Mouse (Mus musculus): ENCODE results near the gene Chchd5. TPM values are rescaled to one million over a fixed set of nuclear protein-coding genes. Genes with fewer than 3 reads are reported as not detected.

The Chchd5 gene
- polyA plus RNA-seq, 1 experiment from 2014 or later: 24.3 TPM

DNA sequence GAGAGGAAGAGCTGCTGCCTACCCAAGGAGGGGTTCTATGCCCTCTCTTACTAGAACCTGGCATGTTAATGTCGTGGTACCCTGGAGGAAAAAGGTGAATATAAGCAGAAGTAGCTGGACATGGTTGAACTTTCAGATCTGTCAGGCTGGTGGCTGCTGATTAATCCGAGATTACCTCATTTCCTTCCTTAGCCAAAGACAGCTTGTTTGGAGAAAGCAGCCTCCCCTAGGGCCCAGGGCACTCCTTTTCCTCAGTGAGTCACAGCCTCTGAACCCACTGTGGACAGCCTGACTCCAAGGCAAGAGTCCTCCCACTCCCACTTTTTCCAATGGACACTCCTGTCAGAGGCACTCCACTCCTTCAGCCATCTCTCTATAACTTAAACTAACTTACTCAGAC lies 46.1 kb downstream of the Chchd5 start:
- H3K4me1 ChIP-seq (replicated peaks; ENCODE audit: control insufficient read depth, insufficient read depth, low read length): no peaks in the 10 kb centered on the region
- no peaks in the 10 kb centered on the region for H3K36me3 ChIP-seq (replicated peaks; ENCODE audit: control insufficient read depth, insufficient read depth)
- H3K4me3 ChIP-seq (replicated peaks; ENCODE audit: low read length): no peak overlapping the region
- H3K9me3 ChIP-seq (ENCODE audit: control insufficient read depth, low read length): no peaks in the 10 kb centered on the region
- H3K9ac ChIP-seq: no peak overlapping the region
- no peak overlapping the region for H3K4me2 ChIP-seq (replicated peaks)
- WGBS: 78% methylated on average over 2 of the region's 2 CpGs
- ATAC-seq (ENCODE audit: low FRiP score): no peak
- H3K27ac ChIP-seq: no peak overlapping the region
- no peak for DNase-seq (ENCODE audit: low spot score)
- H3K27me3 ChIP-seq (ENCODE audit: control insufficient read depth, insufficient read depth, low read length): no peaks in the 10 kb centered on the region

DNA sequence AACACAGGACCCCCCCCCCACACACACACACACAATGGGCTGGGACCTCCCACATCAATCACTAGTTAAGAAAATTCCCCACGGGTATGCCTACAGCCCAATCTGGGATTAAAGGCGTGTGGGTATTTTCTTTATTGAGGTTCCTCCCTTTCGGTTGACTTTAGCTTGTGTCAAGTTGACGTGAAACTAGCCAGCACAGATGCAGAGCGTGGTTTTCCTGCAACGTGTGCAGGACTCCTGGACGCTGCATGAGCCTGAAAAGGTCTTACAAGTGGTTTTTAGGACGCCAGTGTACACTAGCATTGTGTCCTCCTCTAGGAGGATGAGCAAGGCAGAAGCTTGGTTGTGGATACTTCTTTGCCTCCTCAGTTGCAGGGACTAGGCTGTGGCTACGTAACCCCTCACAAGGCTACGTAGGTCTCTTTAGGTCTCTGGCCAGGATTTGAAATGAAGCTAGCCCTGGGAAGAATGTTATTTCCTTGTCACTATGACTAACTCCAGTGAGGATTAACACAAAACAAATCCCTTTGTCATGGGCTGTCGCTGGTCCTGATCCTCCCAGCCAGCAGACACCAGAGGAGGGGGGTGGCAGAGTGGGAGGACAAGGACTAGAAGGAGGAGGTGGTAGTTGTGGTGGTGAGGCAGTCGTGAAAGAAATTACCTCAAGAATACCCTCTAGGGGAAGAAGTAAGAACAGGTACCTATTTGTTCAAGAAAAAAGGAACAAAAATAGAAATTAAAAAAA lies 47.3 kb downstream of the Chchd5 start:
- WGBS: 78% methylated on average over 12 of the region's 12 CpGs
- Histone ChIP-seq H3K4me2 (replicated peaks) (no peak overlapping the region), H3K4me3 (replicated peaks; ENCODE audit: low read length) (no peak overlapping the region), H3K4me1 (replicated peaks; ENCODE audit: control insufficient read depth, insufficient read depth, low read length) (no peaks in the 10 kb centered on the region), H3K9me3 (ENCODE audit: control insufficient read depth, low read length) (no peaks in the 10 kb centered on the region), H3K9ac (no peak overlapping the region), H3K36me3 (replicated peaks; ENCODE audit: control insufficient read depth, insufficient read depth) (no peaks in the 10 kb centered on the region), H3K27ac (no peak overlapping the region), H3K27me3 (ENCODE audit: control insufficient read depth, insufficient read depth, low read length) (no peaks in the 10 kb centered on the region)
- ATAC-seq (ENCODE audit: low FRiP score): no peak
- no peak for DNase-seq (ENCODE audit: low spot score)

DNA sequence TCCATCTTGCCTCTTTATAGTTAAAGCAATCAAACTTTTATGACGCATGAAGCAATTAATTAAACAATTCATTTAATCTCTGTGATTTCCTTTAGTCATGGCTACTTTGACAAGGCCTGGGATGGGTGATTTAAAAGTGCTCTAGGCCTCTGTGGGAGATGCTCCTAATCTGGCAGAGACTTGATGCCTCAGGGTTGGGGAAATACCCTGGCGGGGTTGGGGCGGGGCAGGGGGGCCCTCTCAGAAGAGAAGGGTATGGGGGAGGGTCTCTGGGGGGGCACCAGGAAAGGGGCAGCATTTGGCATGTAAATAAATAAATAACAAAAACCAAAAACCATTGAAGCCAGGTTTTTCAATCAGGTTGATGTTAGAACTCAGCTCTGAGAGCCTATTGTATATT lies 48.2 kb downstream of the Chchd5 start:
- WGBS: 76% methylated on average over 3 of the region's 3 CpGs
- Histone ChIP-seq H3K27me3 (ENCODE audit: control insufficient read depth, insufficient read depth, low read length) (no peaks in the 10 kb centered on the region), H3K4me2 (replicated peaks) (no peak overlapping the region), H3K9ac (no peak overlapping the region), H3K36me3 (replicated peaks; ENCODE audit: control insufficient read depth, insufficient read depth) (no peaks in the 10 kb centered on the region), H3K27ac (no peak overlapping the region), H3K4me3 (replicated peaks; ENCODE audit: low read length) (no peak overlapping the region), H3K4me1 (replicated peaks; ENCODE audit: control insufficient read depth, insufficient read depth, low read length) (no peaks in the 10 kb centered on the region), H3K9me3 (ENCODE audit: control insufficient read depth, low read length) (no peaks in the 10 kb centered on the region)
- DNase-seq (ENCODE audit: low spot score) (no peak), ATAC-seq (ENCODE audit: low FRiP score) (no peak)

GRCm38 (mm10) chr2:129178182-129178908 lies 48.8 kb downstream of the Chchd5 start:
- DNase-seq (ENCODE audit: low spot score) (no peak), ATAC-seq (ENCODE audit: low FRiP score) (no peak)
- H3K4me2 ChIP-seq (replicated peaks): no peak overlapping the region
- H3K36me3 ChIP-seq (replicated peaks; ENCODE audit: control insufficient read depth, insufficient read depth): no peaks in the 10 kb centered on the region
- WGBS: 54% methylated on average over 10 of the region's 10 CpGs
- H3K27ac ChIP-seq: no peak overlapping the region
- no peaks in the 10 kb centered on the region for H3K9me3 ChIP-seq (ENCODE audit: control insufficient read depth, low read length)
- H3K4me3 ChIP-seq (replicated peaks; ENCODE audit: low read length): no peak overlapping the region
- H3K4me1 ChIP-seq (replicated peaks; ENCODE audit: control insufficient read depth, insufficient read depth, low read length): no peaks in the 10 kb centered on the region
- no peak overlapping the region for H3K9ac ChIP-seq
- no peaks in the 10 kb centered on the region for H3K27me3 ChIP-seq (ENCODE audit: control insufficient read depth, insufficient read depth, low read length)

DNA sequence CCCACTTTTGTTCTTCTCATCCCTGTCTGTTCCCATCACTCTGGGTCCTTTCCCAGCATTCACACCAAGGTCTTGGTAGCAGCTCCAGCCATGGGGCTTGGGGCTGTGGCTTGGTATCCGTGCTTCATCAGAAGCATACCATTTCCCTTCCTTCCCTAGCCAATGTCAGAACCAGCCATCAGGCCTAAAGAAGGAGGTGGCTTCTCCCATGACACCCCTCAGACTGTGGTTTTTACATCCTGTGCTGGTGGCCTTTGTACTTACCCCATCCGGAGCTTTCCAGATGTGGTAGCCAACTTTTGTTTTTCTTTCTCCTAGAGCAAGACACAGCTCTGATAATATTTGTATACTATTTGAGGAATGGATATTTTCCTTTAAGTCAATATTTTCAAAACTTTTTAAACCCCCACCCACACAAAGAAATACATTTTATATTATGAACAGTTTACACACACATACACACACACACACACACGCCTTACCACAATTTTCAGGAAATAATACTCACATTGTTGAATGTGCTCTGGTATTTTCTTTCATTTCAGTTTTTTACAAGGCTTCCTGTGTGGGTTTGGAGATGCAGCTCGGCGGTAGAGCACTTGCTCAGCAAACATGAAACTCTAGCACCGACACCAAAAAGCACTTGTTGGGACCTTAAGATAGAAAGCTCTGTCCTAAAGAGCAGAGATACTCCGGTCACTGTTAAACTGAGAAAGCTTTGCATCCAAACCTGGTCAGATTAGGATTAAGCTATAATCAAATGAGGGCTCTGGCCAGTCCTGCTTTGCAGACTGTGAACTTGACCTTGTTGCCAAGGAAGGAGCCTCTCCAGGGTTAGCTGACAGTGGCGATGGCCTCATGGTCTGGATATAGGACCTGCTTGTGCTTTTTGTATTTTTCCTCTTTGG lies 50.7 kb downstream of the Chchd5 start:
- 85% methylated on average over 8 of the region's 8 CpGs for WGBS
- DNase-seq (ENCODE audit: low spot score) (no peak), ATAC-seq (ENCODE audit: low FRiP score) (no peak)
- H3K36me3 ChIP-seq (replicated peaks; ENCODE audit: control insufficient read depth, insufficient read depth): no peaks in the 10 kb centered on the region
- no peak overlapping the region for H3K4me2 ChIP-seq (replicated peaks)
- no peak overlapping the region for H3K9ac ChIP-seq
- no peak overlapping the region for H3K27ac ChIP-seq
- H3K9me3 ChIP-seq (ENCODE audit: control insufficient read depth, low read length): no peaks in the 10 kb centered on the region
- no peak overlapping the region for H3K4me3 ChIP-seq (replicated peaks; ENCODE audit: low read length)
- no peaks in the 10 kb centered on the region for H3K4me1 ChIP-seq (replicated peaks; ENCODE audit: control insufficient read depth, insufficient read depth, low read length)
- no peaks in the 10 kb centered on the region for H3K27me3 ChIP-seq (ENCODE audit: control insufficient read depth, insufficient read depth, low read length)

- H3K9me3 ChIP-seq (ENCODE audit: control insufficient read depth, low read length): no peaks in the 10 kb centered on the region
- no peaks in the 10 kb centered on the region for H3K27me3 ChIP-seq (ENCODE audit: control insufficient read depth, insufficient read depth, low read length)
- no peak overlapping the region for H3K27ac ChIP-seq
- ATAC-seq (ENCODE audit: low FRiP score): no peak
- no peak overlapping the region for H3K4me2 ChIP-seq (replicated peaks)
- no peaks in the 10 kb centered on the region for H3K36me3 ChIP-seq (replicated peaks; ENCODE audit: control insufficient read depth, insufficient read depth)
- no peaks in the 10 kb centered on the region for H3K4me1 ChIP-seq (replicated peaks; ENCODE audit: control insufficient read depth, insufficient read depth, low read length)
- no peak for DNase-seq (ENCODE audit: low spot score)
- H3K4me3 ChIP-seq (replicated peaks; ENCODE audit: low read length): no peak overlapping the region
- 90% methylated on average over 5 of the region's 5 CpGs for WGBS
- no peak overlapping the region for H3K9ac ChIP-seq
Measured at GRCm38 (mm10) chr2:129181509-129181908, 52.0 kb downstream of the Chchd5 start.

DNA sequence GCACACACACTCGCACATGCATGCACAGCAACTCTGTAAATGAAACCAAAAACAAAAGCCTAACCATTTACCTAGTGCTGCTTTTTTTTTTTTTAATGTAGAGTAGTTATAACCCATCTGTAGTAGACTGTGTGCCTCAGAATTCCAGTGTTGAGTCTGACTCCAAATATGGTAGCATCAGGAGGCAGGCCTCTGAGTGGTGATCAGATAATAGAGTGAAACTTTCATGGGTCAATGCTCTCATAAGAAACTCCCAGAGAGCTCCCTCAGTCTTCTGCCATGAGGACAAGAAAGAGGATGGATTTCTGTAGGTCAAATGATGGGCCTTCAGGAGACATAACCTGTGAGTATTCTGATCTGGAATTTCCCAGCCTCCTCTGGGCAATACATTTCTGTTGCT lies 52.9 kb downstream of the Chchd5 start:
- ATAC-seq (ENCODE audit: low FRiP score) (no peak), DNase-seq (ENCODE audit: low spot score) (no peak)
- H3K4me3 ChIP-seq (replicated peaks; ENCODE audit: low read length): no peak overlapping the region
- no peaks in the 10 kb centered on the region for H3K9me3 ChIP-seq (ENCODE audit: control insufficient read depth, low read length)
- no peaks in the 10 kb centered on the region for H3K27me3 ChIP-seq (ENCODE audit: control insufficient read depth, insufficient read depth, low read length)
- H3K27ac ChIP-seq: no peak overlapping the region
- H3K36me3 ChIP-seq (replicated peaks; ENCODE audit: control insufficient read depth, insufficient read depth): no peaks in the 10 kb centered on the region
- no peak overlapping the region for H3K4me2 ChIP-seq (replicated peaks)
- H3K9ac ChIP-seq: no peak overlapping the region
- WGBS: 100% methylated on average over 1 of the region's 1 CpGs
- no peaks in the 10 kb centered on the region for H3K4me1 ChIP-seq (replicated peaks; ENCODE audit: control insufficient read depth, insufficient read depth, low read length)

DNA sequence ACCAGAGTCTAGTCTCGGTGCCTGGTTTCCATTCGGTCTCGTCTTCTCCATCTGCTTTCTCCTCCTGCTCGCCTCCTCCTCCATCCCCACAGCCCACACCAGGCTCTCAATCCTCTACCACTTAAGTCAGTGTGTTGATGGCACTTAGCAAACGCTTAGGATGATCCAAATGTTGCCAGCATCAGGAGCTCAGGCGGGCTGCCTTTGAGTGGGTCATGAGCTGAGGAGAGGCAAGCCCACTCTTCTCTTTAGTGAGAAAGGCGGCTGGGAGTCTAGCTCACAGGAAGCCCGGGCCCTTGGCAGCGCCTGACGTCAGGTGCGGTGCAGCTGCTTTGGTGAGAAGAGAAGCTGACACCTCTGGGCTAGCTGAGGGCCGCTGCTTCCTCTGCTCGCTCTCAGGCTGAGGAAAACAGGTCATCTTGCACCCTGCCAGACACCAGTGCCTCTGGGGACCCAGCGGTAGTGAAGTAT lies 54.1 kb downstream of the Chchd5 start:
- Histone ChIP-seq H3K9me3 (ENCODE audit: control insufficient read depth, low read length) (no peaks in the 10 kb centered on the region), H3K27ac (no peak overlapping the region), H3K36me3 (replicated peaks; ENCODE audit: control insufficient read depth, insufficient read depth) (no peaks in the 10 kb centered on the region), H3K4me2 (replicated peaks) (no peak overlapping the region), H3K4me3 (replicated peaks; ENCODE audit: low read length) (no peak overlapping the region), H3K4me1 (replicated peaks; ENCODE audit: control insufficient read depth, insufficient read depth, low read length) (no peaks in the 10 kb centered on the region), H3K27me3 (ENCODE audit: control insufficient read depth, insufficient read depth, low read length) (no peaks in the 10 kb centered on the region), H3K9ac (no peak overlapping the region)
- ATAC-seq (ENCODE audit: low FRiP score): no peak
- WGBS: 77% methylated on average over 14 of the region's 14 CpGs
- DNase-seq (ENCODE audit: low spot score): no peak

Measured in hindbrain, embryonic 14.5 days (tissue).